Mouse (Mus musculus) limb, embryonic 14.5 days (tissue): Measurements from ENCODE around the gene Usp8. TPM values are rescaled to one million over a fixed set of nuclear protein-coding genes. Genes with fewer than 3 reads are reported as not detected.

Experiments used
- ATAC-seq: fragments of 200-750 bp; cut with Nextera tagmentation; 2 replicates; pipeline ENCODE4 v1.8.0; 2017; ENCODE audit warnings: low read depth, moderate number of reproducible peaks, moderate TSS enrichment; ENCODE audit not compliant: low FRiP score
- DNase-seq: peaks from one replicate; pipeline ENCODE4 v3.0.0-alpha.2; 2015; ENCODE audit warnings: low spot score
- H3K27ac ChIP-seq: fragments of 300-500 bp; sonication (generic); replicated peaks from 2 replicates; pipeline ENCODE4 v1.5.1; 2014; ENCODE audit warnings: low read depth, mild to moderate bottlenecking, low read length, moderate library complexity, mixed read lengths
- H3K27me3 ChIP-seq: fragments of 300-500 bp; sonication (generic); 2 replicates; pipeline ENCODE4 v1.6.1; 2014; ENCODE audit warnings: low read length, mixed read lengths; ENCODE audit not compliant: control insufficient read depth, insufficient read depth
- H3K36me3 ChIP-seq: fragments of 300-500 bp; sonication (generic); 2 replicates; pipeline ENCODE4 v1.6.1; 2014; ENCODE audit warnings: mild to moderate bottlenecking, low read length, moderate library complexity, mixed read lengths; ENCODE audit not compliant: control insufficient read depth, insufficient read depth
- H3K4me1 ChIP-seq: fragments of 300-500 bp; sonication (generic); 2 replicates; pipeline ENCODE4 v1.6.1; 2014; ENCODE audit warnings: antibody characterized with exemption, low read length, mixed read lengths; ENCODE audit not compliant: control insufficient read depth, insufficient read depth
- H3K4me2 ChIP-seq: fragments of 300-500 bp; sonication (generic); replicated peaks from 2 replicates; pipeline ENCODE4 v1.6.1; 2014; ENCODE audit warnings: low read depth, mild to moderate bottlenecking, low read length, moderate library complexity; ENCODE audit not compliant: severe bottlenecking
- H3K4me3 ChIP-seq: fragments of 300-500 bp; sonication (generic); replicated peaks from 2 replicates; pipeline ENCODE4 v1.5.1; 2014; ENCODE audit warnings: low read length
- H3K9ac ChIP-seq: fragments of 300-500 bp; sonication (generic); 2 replicates; pipeline ENCODE4 v1.6.1; 2014; ENCODE audit warnings: mild to moderate bottlenecking, low read depth, low read length, moderate library complexity; ENCODE audit not compliant: severe bottlenecking
- H3K9me3 ChIP-seq: fragments of 300-500 bp; sonication (generic); 2 replicates; pipeline ENCODE4 v1.6.1; 2016; ENCODE audit warnings: low read length; ENCODE audit not compliant: control insufficient read depth
- POLR2A ChIP-seq: fragments of 200-500 bp; IDR thresholded peaks from 2 replicates; pipeline ENCODE4 v1.8.0; 2012; ENCODE audit warnings: inconsistent platforms, mild to moderate bottlenecking, moderate library complexity, borderline replicate concordance; ENCODE audit not compliant: insufficient read depth, insufficient read length; ENCODE audit errors: extremely low read depth
- WGBS: fragments of 180-500 bp; shearing (Covaris S2); extraction: QIAGEN DNeasy Blood & Tissue Kit; methylation state at CpG from one replicate; pipeline ENCODE4 v1.1.7; 2014; 5-methylcytosine and 5-hydroxymethylcytosine counted together
- polyA plus RNA-seq, 2 experiments: library from polyadenylated mRNA; depleted of rRNA in 1 of 2; stranded (reverse) in 1 of 2; unstranded in 1 of 2; fragments of >200 nt; fragmentation: Nextera tagmentation in 1 of 2; extraction: Ambion mirVana in 1 of 2; gene quantifications; 2 replicates each; pipeline versions ENCODE4 v1.2.1 to v1.2.3; 2012 to 2014

The Usp8 gene
- polyA plus RNA-seq, 2 experiments: 37.0 to 39.0 TPM

- H3K27ac ChIP-seq: no peak within 1 kb of the TSS
- no peaks in the 10 kb centered on the region for H3K4me1 ChIP-seq
- H3K36me3 ChIP-seq: no peaks in the 10 kb centered on the region
- no peak within 1 kb of the TSS for H3K4me2 ChIP-seq
- ATAC-seq (no peak), DNase-seq (no peak)
- no peaks in the 10 kb centered on the region for H3K27me3 ChIP-seq
- 76% methylated on average over 4 of the region's 4 CpGs for WGBS
- H3K4me3 ChIP-seq: no peak within 1 kb of the TSS
- no peaks in the 10 kb centered on the region for H3K9me3 ChIP-seq
- TF ChIP-seq POLR2A: no peak
- no peak within 1 kb of the TSS for H3K9ac ChIP-seq
Observed at GRCm38 (mm10) chr2:126783370-126783769, 76.2 kb downstream of the Usp8 start, which contains the start of gene Usp50. TSS of gene Usp50 (minus strand) at chr2:126783470.

GRCm38 (mm10) chr2:126787721-126788342 is 80.7 kb downstream of the Usp8 start:
- no peaks in the 10 kb centered on the region for H3K9me3 ChIP-seq
- H3K4me2 ChIP-seq: no peak overlapping the region
- peaks cover 28% of the 10 kb centered on the region for H3K36me3 ChIP-seq
- 45% methylated on average over 9 of the region's 9 CpGs for WGBS
- no peak overlapping the region for H3K27ac ChIP-seq
- H3K27me3 ChIP-seq: no peaks in the 10 kb centered on the region
- H3K4me3 ChIP-seq: no peak overlapping the region
- ATAC-seq: peak; percentile 53; the same call in 1 of the 2 replicates
- TF ChIP-seq POLR2A: no peak
- H3K9ac ChIP-seq: no peak overlapping the region
- H3K4me1 ChIP-seq: no peaks in the 10 kb centered on the region
- DNase-seq: no peak

GRCm38 (mm10) chr2:126792611-126793010 is 85.5 kb downstream of the Usp8 start:
- WGBS: 66% methylated on average over 5 of the region's 5 CpGs
- Histone ChIP-seq H3K9me3 (no peaks in the 10 kb centered on the region), H3K4me1 (no peaks in the 10 kb centered on the region), H3K4me2 (no peak overlapping the region), H3K27ac (no peak overlapping the region), H3K9ac (no peak overlapping the region), H3K4me3 (no peak overlapping the region), H3K36me3 (peaks cover 70% of the 10 kb centered on the region), H3K27me3 (no peaks in the 10 kb centered on the region)
- no peak for DNase-seq
- no peak for ATAC-seq
- no peak for TF ChIP-seq POLR2A

- Histone ChIP-seq H3K4me1 (no peaks in the 10 kb centered on the region), H3K27ac (no peak overlapping the region), H3K9ac (no peak overlapping the region), H3K4me3 (no peak overlapping the region), H3K4me2 (no peak overlapping the region), H3K36me3 (peaks cover 81% of the 10 kb centered on the region), H3K27me3 (no peaks in the 10 kb centered on the region), H3K9me3 (no peaks in the 10 kb centered on the region)
- 82% methylated on average over 3 of the region's 3 CpGs for WGBS
- ATAC-seq (no peak), DNase-seq (no peak)
- no peak for TF ChIP-seq POLR2A
Observed at GRCm38 (mm10) chr2:126795708-126796107, 88.6 kb downstream of the Usp8 start.

- Histone ChIP-seq H3K4me3 (no peak overlapping the region), H3K36me3 (peaks cover 75% of the 10 kb centered on the region), H3K4me1 (no peaks in the 10 kb centered on the region), H3K9ac (no peak overlapping the region), H3K27ac (0 out of 2 replicates have a peak overlapping the region, but pooled peaks have one; percentile 14), H3K27me3 (no peaks in the 10 kb centered on the region), H3K4me2 (no peak overlapping the region), H3K9me3 (no peaks in the 10 kb centered on the region)
- DNase-seq (no peak), ATAC-seq (peak; percentile 37)
- WGBS: 70% methylated on average over 5 of the region's 5 CpGs
- TF ChIP-seq POLR2A: no peak
Observed at GRCm38 (mm10) chr2:126798455-126798854, 91.3 kb downstream of the Usp8 start.

GRCm38 (mm10) chr2:126801980-126802379 is 94.9 kb downstream of the Usp8 start:
- no peak for ATAC-seq
- Histone ChIP-seq H3K4me2 (no peak overlapping the region), H3K4me1 (no peaks in the 10 kb centered on the region), H3K9me3 (no peaks in the 10 kb centered on the region), H3K9ac (no peak overlapping the region), H3K27ac (no peak overlapping the region), H3K4me3 (no peak overlapping the region), H3K36me3 (peaks cover 69% of the 10 kb centered on the region), H3K27me3 (no peaks in the 10 kb centered on the region)
- TF ChIP-seq POLR2A: no peak
- DNase-seq: no peak
- WGBS: 92% methylated on average over 3 of the region's 3 CpGs

Other genes with a start within 250 kb of the Usp8 start
- gene Atp8b4, start 206.7 kb upstream of the Usp8 start, polyA plus RNA-seq (2012; rRNA removed): 0.40 and 0.63 TPM in 2 replicates
- 0.36 and 0.48 TPM in 2 replicates for gene Atp8b4, start 206.7 kb upstream of the Usp8 start, polyA plus RNA-seq (2014; fragmentation: Nextera tagmentation; extraction: Ambion mirVana)
- 0.58 and 0.94 TPM in 2 replicates for gene Slc27a2, start 154.9 kb upstream of the Usp8 start, polyA plus RNA-seq (2012; rRNA removed)
- 0.29 and 0.51 TPM in 2 replicates for gene Slc27a2, start 154.9 kb upstream of the Usp8 start, polyA plus RNA-seq (2014; fragmentation: Nextera tagmentation; extraction: Ambion mirVana)
- 19.3 and 20.8 TPM in 2 replicates for gene Hdc, start 88.0 kb upstream of the Usp8 start, polyA plus RNA-seq (2012; rRNA removed)
- 30.5 and 40.6 TPM in 2 replicates for gene Hdc, start 88.0 kb upstream of the Usp8 start, polyA plus RNA-seq (2014; fragmentation: Nextera tagmentation; extraction: Ambion mirVana)
- 44.6 and 45.3 TPM in 2 replicates for gene Gabpb1, start 31.0 kb upstream of the Usp8 start, polyA plus RNA-seq (2012; rRNA removed)
- 48.0 and 59.5 TPM in 2 replicates for gene Gabpb1, start 31.0 kb upstream of the Usp8 start, polyA plus RNA-seq (2014; fragmentation: Nextera tagmentation; extraction: Ambion mirVana)
- 0.73 and 1.2 TPM in 2 replicates for gene Usp50, start 76.1 kb downstream of the Usp8 start, polyA plus RNA-seq (2012; rRNA removed)
- gene Usp50, start 76.1 kb downstream of the Usp8 start, polyA plus RNA-seq (2014; fragmentation: Nextera tagmentation; extraction: Ambion mirVana): 2.9 and 3.0 TPM in 2 replicates
- gene Trpm7, start 168.9 kb downstream of the Usp8 start, polyA plus RNA-seq (2012; rRNA removed): 41.8 and 44.3 TPM in 2 replicates
- 43.6 and 49.7 TPM in 2 replicates for gene Trpm7, start 168.9 kb downstream of the Usp8 start, polyA plus RNA-seq (2014; fragmentation: Nextera tagmentation; extraction: Ambion mirVana)
- 35.9 and 42.1 TPM in 2 replicates for gene Sppl2a, start 225.9 kb downstream of the Usp8 start, polyA plus RNA-seq (2012; rRNA removed)
- 63.3 and 65.4 TPM in 2 replicates for gene Sppl2a, start 225.9 kb downstream of the Usp8 start, polyA plus RNA-seq (2014; fragmentation: Nextera tagmentation; extraction: Ambion mirVana)